Mouse (Mus musculus) E14TG2a.4 (cell line): ENCODE measurements around the gene Snrnp200.
"Not testable (repeated sequence)": the region's sequence is repeated elsewhere in the genome, so short reads cannot be mapped to it uniquely, and the experiment has no call there.

ENCODE experiments used
- H3K27me3 ChIP-seq: 2 replicates; pipeline ENCODE4 v1.6.1; 2014; ENCODE audit warnings: low read length, control low read depth; ENCODE audit not compliant: insufficient read depth
- H3K36me3 ChIP-seq: 2 replicates; pipeline ENCODE4 v1.6.1; 2014; ENCODE audit warnings: low read length, control low read depth; ENCODE audit not compliant: insufficient read depth
- H3K4me1 ChIP-seq: replicated peaks from 2 replicates; pipeline ENCODE4 v1.6.1; 2014; ENCODE audit warnings: low read depth, low read length, control low read depth
- H3K4me3 ChIP-seq: replicated peaks from 2 replicates; pipeline ENCODE4 v1.5.1; 2014; ENCODE audit warnings: mild to moderate bottlenecking, low read length
- H3K9me3 ChIP-seq: 2 replicates; pipeline ENCODE4 v1.6.1; 2014; ENCODE audit warnings: low read length, control low read depth
- CTCF ChIP-seq: conservative IDR thresholded peaks from 2 replicates; pipeline ENCODE4 v1.5.1; 2014; ENCODE audit warnings: low read length
- NANOG ChIP-seq: IDR thresholded peaks from 2 replicates; pipeline ENCODE4 v1.6.1; 2014; ENCODE audit warnings: borderline replicate concordance, low read length, mixed read lengths
- POU5F1 ChIP-seq: IDR thresholded peaks from 2 replicates; pipeline ENCODE4 v1.6.1; 2014; ENCODE audit warnings: low read length, borderline replicate concordance

Snrnp200 gene

DNA sequence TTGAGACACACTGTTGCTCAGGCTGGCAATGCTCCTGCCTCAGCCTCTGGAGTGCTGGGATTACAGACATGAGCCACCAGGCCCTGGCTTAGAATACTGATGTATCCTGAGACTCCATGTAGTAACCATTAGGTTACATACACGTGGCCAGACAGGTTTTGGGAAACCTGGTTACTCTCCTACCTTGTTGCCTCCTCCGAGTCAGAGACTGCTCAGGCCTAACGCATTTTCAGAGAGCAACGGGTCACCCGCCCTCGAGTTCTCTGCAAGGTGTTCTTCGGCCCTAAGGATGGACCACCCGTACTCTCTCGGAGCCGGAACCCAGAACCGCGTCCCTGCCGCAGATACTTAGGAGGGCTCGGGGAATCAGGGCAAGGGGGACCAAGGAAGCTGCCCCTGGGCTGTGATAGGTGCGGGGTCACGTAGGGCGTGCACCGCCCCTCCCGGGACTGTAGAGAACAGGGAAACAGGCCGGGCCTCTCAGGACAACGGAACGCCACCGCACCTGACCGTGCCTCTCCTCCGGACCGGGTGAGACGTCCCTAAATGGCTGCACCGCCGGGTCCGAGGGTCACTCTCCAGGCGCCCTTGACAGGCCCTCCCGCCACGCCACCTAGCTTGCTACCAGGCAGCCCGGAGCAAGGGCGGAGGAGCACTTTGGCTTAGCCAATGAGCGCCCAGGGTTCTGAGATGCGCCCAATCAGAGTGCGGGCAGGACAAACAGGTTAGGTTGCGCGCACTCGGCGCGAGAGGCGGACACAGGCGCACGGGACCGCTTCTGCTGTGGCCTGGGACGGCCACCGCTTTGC, 61.5 kb downstream of the Snrnp200 start, which contains the start of gene Stard7:
Gene Stard7 (plus strand): TSS at position 728 of the 809 bp plus-strand sequence.
- H3K4me3 ChIP-seq = peak within 1 kb of the TSS; percentile 100
- TF ChIP-seq CTCF (no peak), POU5F1 (no peak), NANOG (no peak)
- no peaks in the 10 kb centered on the region for H3K27me3 ChIP-seq
- H3K9me3 ChIP-seq = no peaks in the 10 kb centered on the region
- H3K36me3 ChIP-seq = peaks cover 4% of the 10 kb centered on the region; the same call in 1 of the 2 replicates
- H3K4me1 ChIP-seq = peaks cover 25% of the 10 kb centered on the region

- no peaks in the 10 kb centered on the region for H3K9me3 ChIP-seq
- no peak for TF ChIP-seq NANOG
- no peak for TF ChIP-seq CTCF
- no peak for TF ChIP-seq POU5F1
- no peaks in the 10 kb centered on the region for H3K27me3 ChIP-seq
- peaks cover 4% of the 10 kb centered on the region; the same call in 1 of the 2 replicates for H3K36me3 ChIP-seq
- peaks cover 25% of the 10 kb centered on the region for H3K4me1 ChIP-seq
- peak overlapping the region; percentile 100 for H3K4me3 ChIP-seq
Observed at GRCm38 (mm10) chr2:127270300-127271041, 62.3 kb downstream of the Snrnp200 start.

DNA sequence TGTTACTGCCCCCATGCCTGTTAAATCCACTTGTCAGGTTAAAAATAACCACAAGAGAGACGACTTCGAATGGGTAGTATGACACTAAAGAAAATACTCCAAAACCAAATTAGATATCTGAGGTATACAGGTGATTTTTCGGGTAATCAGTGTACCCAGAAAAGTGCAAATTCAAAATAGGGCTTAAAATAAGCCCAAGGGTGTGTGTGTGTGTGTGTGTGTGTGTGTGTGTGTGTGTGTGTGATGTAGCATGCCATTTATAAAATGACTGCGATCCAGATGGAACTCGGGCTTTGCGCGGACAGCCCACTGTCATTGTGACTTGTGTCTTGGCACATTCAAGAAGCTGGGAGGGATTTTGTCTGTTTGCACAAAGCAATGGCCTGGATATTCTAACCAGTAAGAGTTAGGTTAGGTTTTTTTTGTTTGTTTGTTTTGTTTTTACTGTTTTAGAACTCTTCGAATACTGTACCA, 62.9 kb downstream of the Snrnp200 start:
- Histone ChIP-seq H3K36me3 (peaks cover 4% of the 10 kb centered on the region; the same call in 1 of the 2 replicates), H3K27me3 (no peaks in the 10 kb centered on the region), H3K4me3 (peak overlapping the region; percentile 100), H3K9me3 (no peaks in the 10 kb centered on the region), H3K4me1 (peaks cover 26% of the 10 kb centered on the region)
- no peak for TF ChIP-seq NANOG
- no peak for TF ChIP-seq CTCF
- no peak for TF ChIP-seq POU5F1

GRCm38 (mm10) chr2:127272049-127272448, 63.9 kb downstream of the Snrnp200 start:
- not testable (repeated sequence) for H3K9me3 ChIP-seq, H3K4me3 ChIP-seq, H3K27me3 ChIP-seq, H3K36me3 ChIP-seq
- peaks cover 31% of the 10 kb centered on the region for H3K4me1 ChIP-seq

- H3K4me1 ChIP-seq = peaks cover 31% of the 10 kb centered on the region
- TF ChIP-seq POU5F1 (no peak), NANOG (no peak), CTCF (no peak)
- no peaks in the 10 kb centered on the region for H3K27me3 ChIP-seq
- no peaks in the 10 kb centered on the region for H3K9me3 ChIP-seq
- peaks cover 4% of the 10 kb centered on the region; the same call in 1 of the 2 replicates for H3K36me3 ChIP-seq
- H3K4me3 ChIP-seq = no peak overlapping the region
Observed at GRCm38 (mm10) chr2:127272806-127273205, 64.6 kb downstream of the Snrnp200 start.

DNA sequence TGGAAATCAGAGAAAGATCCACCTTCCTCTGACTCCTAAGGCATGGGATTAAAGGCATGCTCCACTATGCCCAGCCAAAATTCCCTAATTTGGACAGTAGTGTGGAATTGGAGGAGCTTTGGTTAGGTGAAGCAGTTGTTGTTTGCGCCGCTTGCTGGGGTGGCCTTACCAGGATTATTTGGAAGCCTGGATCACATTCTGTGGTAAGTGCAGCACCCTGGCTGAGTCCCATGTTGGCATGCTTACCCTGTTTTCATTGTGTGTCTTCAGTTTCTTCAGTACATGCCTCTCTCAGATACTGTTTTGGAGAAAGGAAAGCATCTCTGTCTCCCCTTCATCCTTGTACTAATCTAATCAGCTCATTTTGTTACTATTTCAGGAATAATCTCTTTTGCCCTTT, 66.4 kb downstream of the Snrnp200 start:
- peaks cover 7% of the 10 kb centered on the region for H3K36me3 ChIP-seq
- H3K27me3 ChIP-seq = no peaks in the 10 kb centered on the region
- no peak overlapping the region for H3K4me3 ChIP-seq
- H3K4me1 ChIP-seq = peaks cover 24% of the 10 kb centered on the region
- H3K9me3 ChIP-seq = no peaks in the 10 kb centered on the region
- TF ChIP-seq POU5F1 (no peak), CTCF (no peak), NANOG (no peak)

DNA sequence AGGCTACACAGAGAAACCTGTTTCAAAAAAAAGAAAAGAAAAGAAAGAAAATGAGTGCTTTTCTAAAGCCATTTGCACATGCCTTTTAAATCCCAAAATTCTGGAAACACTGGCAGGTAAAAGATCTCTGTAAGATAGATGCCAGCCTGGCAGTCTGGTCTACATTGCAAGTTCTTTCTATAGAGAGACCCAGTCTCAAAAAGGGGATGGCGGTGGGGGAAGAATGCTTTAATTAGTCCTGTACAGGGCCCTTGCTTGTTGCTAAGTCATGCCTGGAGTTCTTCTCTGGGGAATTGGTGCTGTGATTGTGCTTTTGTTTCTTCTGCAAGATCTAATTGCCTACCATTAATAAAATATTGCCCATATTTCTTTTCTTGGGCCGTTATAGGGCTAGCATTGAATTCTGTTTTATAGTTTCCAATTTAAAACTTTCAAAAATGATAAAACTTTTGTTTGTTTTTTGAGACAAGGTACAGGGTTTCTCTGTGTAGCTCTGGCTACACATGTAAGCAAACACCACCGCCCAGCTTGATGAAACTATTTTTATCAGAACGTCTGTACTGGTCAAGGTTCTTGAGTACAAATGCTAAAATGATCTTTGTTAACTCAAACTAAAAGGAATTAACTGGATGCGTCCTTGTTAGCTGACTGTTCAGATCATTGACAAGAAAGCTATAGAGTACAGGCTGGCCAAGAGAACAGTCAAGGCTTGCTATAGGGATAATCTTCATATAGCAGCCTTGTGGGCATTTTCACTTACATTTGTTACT, 67.5 kb downstream of the Snrnp200 start:
- TF ChIP-seq POU5F1 (no peak), CTCF (no peak), NANOG (no peak)
- H3K9me3 ChIP-seq = no peaks in the 10 kb centered on the region
- peaks cover 8% of the 10 kb centered on the region for H3K36me3 ChIP-seq
- no peak overlapping the region for H3K4me3 ChIP-seq
- peaks cover 24% of the 10 kb centered on the region for H3K4me1 ChIP-seq
- no peaks in the 10 kb centered on the region for H3K27me3 ChIP-seq

GRCm38 (mm10) chr2:127278162-127278561, 70.0 kb downstream of the Snrnp200 start:
- no peak for TF ChIP-seq NANOG
- TF ChIP-seq CTCF = no peak
- TF ChIP-seq POU5F1 = no peak
- Histone ChIP-seq H3K9me3 (no peaks in the 10 kb centered on the region), H3K27me3 (no peaks in the 10 kb centered on the region), H3K36me3 (peaks cover 5% of the 10 kb centered on the region; the same call in 1 of the 2 replicates), H3K4me3 (no peak overlapping the region), H3K4me1 (peaks cover 24% of the 10 kb centered on the region)
